Mouse (Mus musculus) lung, adult 2 months (tissue): ENCODE measurements around the gene Dcbld1. TPM values are rescaled to one million over a fixed set of nuclear protein-coding genes. Genes with fewer than 3 reads are reported as not detected.
A peak's percentile ranks its signal among the peaks of the same experiment; 100 is the strongest.

Source experiments
- DNase-seq: peaks from one replicate; pipeline ENCODE4 v3.0.0; 2022
- H3K4me1 ChIP-seq: fragments of 200-500 bp; 2 replicates; pipeline ENCODE4 v1.6.1; 2011; ENCODE audit warnings: low read length; ENCODE audit not compliant: control insufficient read depth, insufficient read depth
- H3K4me3 ChIP-seq: fragments of 200-500 bp; replicated peaks from 2 replicates; pipeline ENCODE3; 2011; ENCODE audit warnings: low read depth, mild to moderate bottlenecking, control low read depth, low read length; ENCODE audit errors: extremely low read depth
- CTCF ChIP-seq: fragments of 200-500 bp; IDR thresholded peaks from 2 replicates; pipeline ENCODE4 v1.5.1; 2011; ENCODE audit warnings: mild to moderate bottlenecking, low read length, control low read depth; ENCODE audit not compliant: insufficient read depth
- POLR2A ChIP-seq: fragments of 200-500 bp; IDR thresholded peaks from 2 replicates; pipeline ENCODE4 v1.6.1; 2011; ENCODE audit warnings: low read depth, mild to moderate bottlenecking, control low read depth, low read length, borderline replicate concordance; ENCODE audit errors: extremely low read depth
- WGBS: fragments of 180-500 bp; shearing (Covaris S2); methylation state at CpG from one replicate; pipeline ENCODE4 v1.1.7; 2018; 5-methylcytosine and 5-hydroxymethylcytosine counted together
- polyA plus RNA-seq: library from polyadenylated mRNA; depleted of rRNA; stranded (reverse); fragments of >200 nt; gene quantifications from 2 replicates; pipeline ENCODE4 v1.2.3, GENCODE M21; 2012

Gene Dcbld1
- polyA plus RNA-seq, 1 experiment = 8.2 TPM

DNA sequence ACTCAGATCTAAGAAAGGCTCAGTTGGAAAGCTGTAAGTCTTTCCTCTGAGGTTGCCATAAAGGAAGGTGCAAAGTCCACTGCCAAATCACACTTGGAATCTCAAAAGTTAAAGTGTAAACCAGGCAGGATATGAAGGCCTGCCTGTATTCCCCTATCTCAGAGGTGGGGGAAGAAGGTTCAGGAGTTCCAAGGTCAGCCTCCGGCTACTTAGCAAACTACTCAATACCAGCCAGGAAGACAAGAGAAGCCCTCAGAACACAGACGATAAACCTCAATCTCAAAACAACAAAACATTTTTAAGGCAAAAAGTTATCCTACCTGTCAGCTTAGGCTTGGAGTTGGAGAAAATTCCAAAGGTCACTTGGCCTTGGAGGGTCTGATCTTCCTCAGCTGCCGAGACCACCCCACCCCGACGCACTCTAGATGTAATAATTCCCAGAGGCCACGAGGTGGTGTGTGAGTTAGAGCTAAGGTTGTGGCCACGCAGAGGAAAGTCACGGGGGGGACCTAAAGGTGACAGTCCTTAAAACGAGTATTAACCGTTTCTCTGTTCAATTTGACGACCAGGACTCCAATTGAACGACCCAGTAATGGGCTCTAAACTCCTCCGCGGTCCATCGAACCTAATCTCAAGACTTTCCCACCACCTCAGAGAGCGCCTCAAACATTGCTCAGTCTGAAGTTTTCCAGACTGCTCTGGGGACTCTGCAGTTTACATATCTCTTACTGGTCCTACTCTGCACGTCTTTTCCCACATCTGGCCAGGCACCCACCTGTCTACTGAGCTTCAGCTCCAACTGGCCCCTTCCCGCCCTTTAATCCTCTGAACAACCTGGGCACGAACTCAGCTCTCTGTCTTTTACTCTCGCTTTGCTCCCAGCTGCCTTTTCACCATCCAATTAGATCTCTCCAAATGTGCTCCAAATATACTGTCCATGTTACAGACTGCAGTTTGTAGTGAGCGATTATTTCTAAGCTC lies 933 bp upstream of the Dcbld1 start:
- WGBS = 7% methylated on average over 21 of the region's 21 CpGs
- H3K4me1 ChIP-seq = no peaks in the 10 kb centered on the region
- no peak for TF ChIP-seq POLR2A
- peak; percentile 60 for TF ChIP-seq CTCF
- peak; percentile 45 for DNase-seq
- peak overlapping the region; percentile 8 for H3K4me3 ChIP-seq

DNA sequence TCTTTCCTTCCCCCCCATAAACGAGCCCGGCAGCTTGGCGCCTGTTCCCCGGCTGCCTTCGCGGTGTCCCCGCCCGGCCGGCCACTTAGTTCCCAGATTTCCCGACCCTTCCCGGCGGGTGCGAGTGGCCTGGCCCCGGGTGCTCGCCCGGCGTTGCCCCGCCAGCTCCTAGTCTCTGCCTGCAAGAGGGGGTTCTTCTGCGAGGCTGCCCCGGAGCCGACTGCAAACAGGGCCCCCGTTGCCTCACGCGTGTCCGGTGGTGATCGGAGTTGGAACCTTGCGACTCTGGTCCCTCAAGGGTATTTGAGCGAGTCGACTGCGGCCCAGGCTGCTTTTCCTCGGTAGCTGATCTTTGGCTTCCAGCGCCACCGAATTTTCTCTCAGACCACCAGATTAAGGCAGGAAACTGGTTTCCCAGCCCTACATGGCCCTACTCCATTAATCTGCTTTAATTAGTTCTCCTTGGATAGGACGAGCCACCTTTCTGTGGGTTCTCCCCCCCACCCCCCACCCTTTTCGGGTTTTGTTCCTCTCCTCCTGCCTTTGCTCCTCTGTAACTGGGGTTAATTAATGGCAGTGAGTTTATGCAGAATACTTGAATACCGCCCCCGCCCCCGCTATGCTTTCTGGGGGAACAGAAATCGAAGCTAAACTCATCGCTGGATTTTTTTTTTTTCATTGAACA lies 692 bp downstream of the Dcbld1 start:
- TF ChIP-seq POLR2A (no peak), CTCF (no peak)
- Histone ChIP-seq H3K4me1 (no peaks in the 10 kb centered on the region), H3K4me3 (peak overlapping the region; percentile 74)
- 1% methylated on average over 40 of the region's 40 CpGs for WGBS
- no peak for DNase-seq

DNA sequence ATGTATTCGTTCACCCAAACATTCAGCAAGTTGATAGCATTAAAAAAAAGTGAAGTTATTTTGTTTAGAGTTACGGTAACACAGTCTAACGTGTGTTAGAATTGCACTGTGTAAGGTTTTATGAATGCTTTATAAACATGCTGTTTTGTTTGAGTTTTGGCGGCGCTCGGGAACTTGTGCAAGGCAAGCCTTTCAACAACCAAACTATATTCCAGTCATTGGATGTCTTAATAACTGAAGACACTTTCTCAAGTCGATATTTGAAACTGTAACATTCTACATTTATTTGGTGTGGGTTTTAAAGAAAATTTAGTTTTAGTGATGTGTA lies 1.2 kb downstream of the Dcbld1 start:
- no peak for DNase-seq
- TF ChIP-seq CTCF (no peak), POLR2A (no peak)
- Histone ChIP-seq H3K4me3 (peak overlapping the region; percentile 74), H3K4me1 (no peaks in the 10 kb centered on the region)
- WGBS = 5% methylated on average over 7 of the region's 7 CpGs

DNA sequence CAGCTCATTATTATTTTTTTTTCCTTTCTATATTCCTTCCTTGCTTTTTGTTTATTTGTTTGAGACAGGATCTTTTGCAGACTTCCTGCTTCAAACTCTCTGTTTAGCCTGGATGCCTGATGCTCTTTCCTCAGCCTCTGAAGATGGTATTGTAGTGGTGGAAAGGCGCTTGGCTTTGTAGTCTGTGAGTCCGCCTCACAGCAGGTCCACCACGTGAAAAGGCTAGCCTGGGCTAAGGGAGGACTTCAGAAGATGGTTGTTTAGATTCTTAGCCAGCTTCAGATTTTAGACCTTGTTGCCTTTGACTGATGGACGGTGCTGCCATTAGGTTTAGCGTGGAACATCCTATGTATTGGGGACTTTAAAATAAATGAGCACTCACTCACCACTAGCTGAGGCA lies 2.0 kb downstream of the Dcbld1 start:
- DNase-seq = no peak
- WGBS = 63% methylated on average over 5 of the region's 5 CpGs
- no peak overlapping the region for H3K4me3 ChIP-seq

DNA sequence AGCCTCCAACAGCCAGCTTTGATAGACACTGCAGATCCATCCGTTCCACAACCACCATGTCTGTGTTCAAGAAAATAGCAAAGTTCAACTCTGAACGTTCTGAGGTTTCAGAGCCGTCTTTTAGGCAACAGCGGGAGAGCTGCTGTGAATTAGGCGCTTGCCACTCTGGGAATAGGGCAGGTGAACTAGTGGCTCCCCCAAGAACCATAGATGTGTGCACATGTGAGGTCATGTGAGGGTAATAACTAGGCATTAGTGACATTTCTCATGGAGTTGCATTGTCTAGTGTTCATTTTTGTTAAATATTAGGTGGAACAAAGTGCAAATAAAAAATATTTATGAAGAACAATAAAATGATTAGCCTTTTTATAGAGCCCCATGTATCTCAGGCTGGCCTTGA lies 8.6 kb downstream of the Dcbld1 start:
- no peak for DNase-seq
- WGBS = 86% methylated on average over 5 of the region's 5 CpGs
- Histone ChIP-seq H3K4me1 (no peaks in the 10 kb centered on the region; the same call in 1 of the 2 replicates), H3K4me3 (no peak overlapping the region)
- no peak for TF ChIP-seq POLR2A
- no peak for TF ChIP-seq CTCF

More for the DNA sequence above, 2.0 kb downstream of the Dcbld1 start:
- H3K4me1 ChIP-seq = no peaks in the 10 kb centered on the region
- TF ChIP-seq POLR2A (no peak), CTCF (no peak)

DNA sequence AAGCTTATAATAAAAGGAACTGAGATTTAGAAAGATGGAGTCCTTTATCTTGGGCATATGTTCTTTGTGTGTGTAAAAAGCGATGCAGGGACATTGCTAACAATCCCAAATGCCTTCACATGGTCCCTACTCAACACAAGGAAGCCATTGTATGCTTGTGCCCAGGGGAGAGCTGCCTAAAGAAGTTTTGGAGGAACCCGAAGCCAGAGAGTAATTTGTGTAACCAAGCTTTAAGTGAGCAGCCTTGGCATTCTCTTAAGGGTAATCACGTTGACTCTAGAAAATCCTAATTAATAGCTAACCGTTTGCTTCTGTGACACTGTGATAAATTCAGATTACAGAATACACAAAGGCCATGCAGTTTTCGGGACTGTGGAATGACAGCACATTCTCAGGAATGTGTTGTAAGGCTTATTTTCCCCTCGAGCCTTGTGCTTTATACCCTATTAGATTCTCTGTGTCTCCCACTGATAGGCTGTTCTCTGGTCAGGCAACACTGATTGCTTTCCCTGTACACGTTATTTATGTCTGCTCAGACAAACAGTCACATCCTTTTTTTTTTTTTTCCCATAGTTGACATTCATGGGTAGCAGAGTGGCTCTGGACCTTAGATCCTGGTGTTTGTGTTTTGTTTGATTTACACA lies 9.4 kb downstream of the Dcbld1 start:
- TF ChIP-seq POLR2A = no peak
- TF ChIP-seq CTCF = no peak
- no peak overlapping the region for H3K4me3 ChIP-seq
- no peak for DNase-seq
- H3K4me1 ChIP-seq = no peaks in the 10 kb centered on the region; the same call in 1 of the 2 replicates
- 35% methylated on average over 7 of the region's 7 CpGs for WGBS

DNA sequence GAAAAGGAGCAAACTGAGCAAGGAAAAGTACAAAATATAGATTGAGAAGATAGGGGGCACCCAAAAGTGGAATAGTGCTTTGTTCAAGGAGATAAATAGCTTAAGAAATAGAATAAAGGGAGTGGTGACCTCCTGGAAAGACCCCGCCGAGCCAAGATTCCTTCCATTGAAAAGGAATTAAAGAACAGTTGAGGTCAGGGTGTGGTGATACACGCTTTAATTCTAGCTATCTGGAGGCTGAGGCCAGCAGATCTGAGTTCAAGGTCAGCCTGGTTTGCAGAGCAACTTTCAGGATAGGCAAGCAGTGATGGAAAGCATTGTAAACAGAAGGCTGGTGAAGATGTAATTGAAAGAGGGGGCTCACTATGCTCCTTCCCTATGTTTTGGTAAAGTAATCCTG lies 12.8 kb downstream of the Dcbld1 start:
- DNase-seq = no peak
- no peak overlapping the region for H3K4me3 ChIP-seq
- 74% methylated on average over 3 of the region's 3 CpGs for WGBS
- TF ChIP-seq POLR2A (no peak), CTCF (no peak)
- H3K4me1 ChIP-seq = no peaks in the 10 kb centered on the region; the same call in 1 of the 2 replicates

DNA sequence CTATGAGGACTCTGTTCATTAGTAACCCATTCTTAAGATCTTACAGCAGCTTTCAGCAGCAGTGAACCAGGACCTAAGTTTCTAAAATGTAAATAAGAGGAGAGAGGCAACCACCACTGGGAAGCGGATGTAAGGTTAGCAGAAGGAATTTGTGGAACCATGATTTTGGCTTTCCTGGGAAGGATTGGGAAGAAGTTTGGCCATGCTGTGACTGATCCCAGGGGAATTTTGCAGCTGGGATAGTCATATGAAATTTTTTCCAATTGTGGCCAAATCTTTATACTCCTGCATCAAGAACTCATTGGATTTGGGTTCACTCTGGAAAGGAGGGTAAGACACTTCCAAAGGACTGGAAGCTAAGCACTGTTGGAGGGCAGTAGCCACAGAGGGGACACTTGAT lies 18.8 kb downstream of the Dcbld1 start:
- Histone ChIP-seq H3K4me1 (no peaks in the 10 kb centered on the region; the same call in 1 of the 2 replicates), H3K4me3 (no peak overlapping the region)
- TF ChIP-seq POLR2A = no peak
- no peak for TF ChIP-seq CTCF
- 90% methylated on average over 1 of the region's 1 CpGs for WGBS
- DNase-seq = no peak

DNA sequence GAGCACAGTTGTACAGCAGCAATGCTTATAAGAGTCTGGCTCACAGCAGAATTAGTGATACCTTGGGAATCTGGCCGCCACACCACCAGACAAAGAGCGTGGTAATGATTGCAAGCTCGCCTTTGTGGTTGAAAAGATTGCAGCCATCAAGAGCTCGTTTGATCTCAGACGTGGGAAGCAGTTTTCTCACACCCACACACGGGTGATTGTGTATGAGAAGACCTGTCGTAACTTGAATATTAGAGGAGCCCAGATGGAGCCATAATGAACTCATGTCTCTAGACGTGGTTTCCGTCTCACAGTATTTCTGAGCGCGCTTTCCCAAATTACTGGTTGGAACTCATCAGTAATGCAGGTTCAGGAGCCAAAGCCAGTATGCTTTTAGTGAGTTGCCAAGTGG lies 20.0 kb downstream of the Dcbld1 start:
- H3K4me1 ChIP-seq = no peaks in the 10 kb centered on the region; the same call in 1 of the 2 replicates
- TF ChIP-seq CTCF (no peak), POLR2A (no peak)
- WGBS = 86% methylated on average over 11 of the region's 11 CpGs
- DNase-seq = no peak
- no peak overlapping the region for H3K4me3 ChIP-seq

DNA sequence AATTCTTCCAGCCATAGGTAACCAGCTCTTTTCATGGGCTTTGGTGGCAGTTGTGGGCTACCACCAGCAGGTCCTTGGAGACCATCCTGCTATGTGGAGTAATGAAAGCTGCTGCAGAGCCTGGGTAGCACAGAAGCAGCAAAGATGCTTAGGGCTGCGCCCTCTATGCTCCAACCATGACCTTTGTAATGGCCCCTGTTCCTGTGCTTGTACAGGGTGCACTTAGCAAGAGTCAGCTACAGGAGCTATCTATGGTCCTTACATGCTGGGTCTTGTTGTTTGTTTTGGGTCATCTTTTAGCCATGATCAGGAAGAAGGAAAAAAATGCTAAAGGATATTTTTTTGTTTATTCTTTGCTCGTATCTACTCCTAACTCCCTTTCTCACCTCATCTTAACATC lies 24.3 kb downstream of the Dcbld1 start:
- no peaks in the 10 kb centered on the region; the same call in 1 of the 2 replicates for H3K4me1 ChIP-seq
- DNase-seq = no peak
- TF ChIP-seq POLR2A = no peak
- no peak overlapping the region for H3K4me3 ChIP-seq
- 67% methylated on average over 2 of the region's 2 CpGs for WGBS
